Mouse (Mus musculus) megakaryocyte-erythroid progenitor cell, adult 5-6 weeks (primary cell): Measurements from ENCODE around the gene Pla2g4f. TPM values are rescaled to one million over a fixed set of nuclear protein-coding genes. Genes with fewer than 3 reads are reported as not detected.

Experiments used
- ATAC-seq: replicated peaks from 2 replicates; pipeline ENCODE4 v1.8.0; 2016; ENCODE audit warnings: mild to moderate bottlenecking, inconsistent platforms; ENCODE audit not compliant: severe bottlenecking, poor library complexity, low FRiP score, low TSS enrichment
- total RNA-seq, 2 experiments: library from RNA; stranded (forward) in 1 of 2; stranded (reverse) in 1 of 2; fragments of 200-1000, 215-1000 nt in 1 of 2; fragments of >200 nt in 1 of 2; fragmentation: Nextera tagmentation in 1 of 2; gene quantifications; 2 replicates each; pipeline ENCODE4 v1.2.3; 2014 to 2017

Gene Pla2g4f
- total RNA-seq (2014; fragmentation: Nextera tagmentation) (not detected in 2 replicates), total RNA-seq (2017) (not detected in 2 replicates)

DNA sequence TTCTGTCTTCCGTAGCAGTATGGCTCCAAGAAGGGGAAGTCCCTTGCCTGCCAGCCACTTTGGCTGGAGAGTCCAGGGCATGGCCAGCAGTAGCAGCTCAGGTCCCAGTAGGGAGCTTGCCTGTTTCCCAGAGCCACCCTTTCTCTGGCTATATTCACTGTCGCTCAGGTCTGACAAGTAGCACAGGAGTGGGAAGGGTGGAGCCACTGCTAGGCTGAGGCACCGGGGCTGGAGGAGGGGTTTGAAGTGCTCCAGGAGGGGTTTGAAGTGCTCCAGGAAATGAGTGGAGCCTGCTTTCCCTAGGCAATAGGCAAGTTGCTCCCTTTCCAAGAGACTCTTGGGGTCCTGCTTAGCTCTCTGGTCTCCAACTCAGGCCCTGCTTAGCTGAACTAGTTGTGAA lies at the start of gene Pla2g4f:
Pla2g4f (minus strand) TSS at position 190 of the 400 bp plus-strand sequence.
- ATAC-seq: no peak

DNA sequence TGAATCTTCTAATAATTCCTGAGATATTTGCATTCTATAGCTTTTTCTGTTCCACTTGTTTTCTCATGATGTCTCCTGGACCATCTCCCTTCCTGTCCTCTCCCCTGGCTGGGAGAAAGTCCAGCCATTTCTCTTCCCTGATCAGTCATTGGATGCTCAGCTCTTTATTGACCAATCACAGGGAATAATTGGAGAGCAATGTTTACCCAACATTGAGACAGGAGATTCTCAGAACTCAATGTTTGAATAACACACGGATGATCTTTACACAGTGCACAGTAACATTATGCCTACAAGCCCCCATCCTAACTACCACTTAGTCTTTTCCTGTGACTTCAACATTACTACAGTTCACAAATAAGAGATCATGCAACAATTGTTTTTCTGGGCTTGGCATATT lies 46.5 kb upstream of the Pla2g4f start:
- ATAC-seq: no peak

DNA sequence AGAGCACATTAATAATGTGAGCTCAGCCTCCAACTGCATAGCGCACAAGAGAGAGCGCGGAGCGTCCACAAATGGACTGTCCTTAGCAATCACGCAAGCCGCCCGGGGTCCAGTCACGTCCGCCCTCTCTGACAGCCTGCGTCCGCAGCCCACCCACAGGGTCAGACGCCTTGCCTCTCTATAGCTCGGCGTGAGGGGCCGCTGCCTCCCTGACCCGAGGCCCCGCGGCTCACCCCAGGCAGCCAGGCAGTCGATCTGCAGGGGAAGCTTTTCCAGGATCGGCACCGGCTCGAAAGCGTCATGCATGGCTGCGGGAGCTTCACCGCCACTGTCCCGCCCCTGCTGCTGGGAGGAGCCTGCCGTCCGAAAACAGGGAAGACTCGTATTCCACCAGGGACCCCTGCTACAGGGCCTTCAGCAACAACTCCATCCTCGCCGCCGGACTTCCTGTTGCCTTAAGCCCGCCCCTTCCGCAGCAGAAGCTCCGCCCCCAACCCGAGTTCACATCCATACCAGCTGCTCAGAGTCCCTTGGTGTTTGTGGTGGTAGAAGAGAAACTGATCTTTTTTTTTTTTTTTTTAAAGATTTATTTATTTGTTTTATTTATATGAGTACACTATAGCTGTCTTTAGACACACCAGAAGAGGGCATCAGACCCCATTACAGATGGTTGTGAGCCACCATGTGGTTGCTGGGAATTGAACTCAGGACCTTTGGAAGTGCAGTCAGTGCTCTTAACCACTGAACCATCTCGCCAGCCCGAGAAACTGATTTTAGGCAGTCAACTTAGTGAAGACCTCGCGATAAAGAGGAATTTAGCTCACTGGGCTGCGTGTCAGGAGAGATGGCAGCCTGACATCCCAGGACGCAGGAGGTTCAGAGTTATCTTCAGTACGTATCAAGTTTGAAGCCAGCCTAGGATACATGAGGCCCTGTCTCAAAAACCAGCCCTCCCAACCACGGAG lies 39.0 kb upstream of the Pla2g4f start, which contains the start of gene Vps39:
Vps39 (minus strand) TSS at position 456 of the 965 bp plus-strand sequence.
- peak; percentile 97 for ATAC-seq

DNA sequence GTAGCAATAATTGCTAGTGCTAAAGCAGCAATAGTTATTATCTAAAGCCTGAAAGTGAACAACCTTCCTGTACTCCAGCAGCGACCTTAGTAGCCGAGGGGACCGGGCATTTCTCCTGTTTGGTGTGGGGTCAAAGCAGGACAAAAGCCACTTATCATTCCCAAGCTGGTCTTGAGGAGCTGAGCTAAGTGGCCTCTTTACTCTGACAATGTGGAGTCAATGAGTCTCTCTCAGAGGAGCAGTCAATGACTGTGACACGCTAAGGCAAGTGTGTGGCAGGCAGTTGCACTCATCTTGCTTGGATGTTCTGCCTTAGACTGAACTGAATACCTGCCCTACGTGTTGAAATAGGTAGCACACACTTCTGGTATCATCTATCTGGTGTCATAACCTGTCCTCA lies 37.4 kb upstream of the Pla2g4f start:
- ATAC-seq: no peak

DNA sequence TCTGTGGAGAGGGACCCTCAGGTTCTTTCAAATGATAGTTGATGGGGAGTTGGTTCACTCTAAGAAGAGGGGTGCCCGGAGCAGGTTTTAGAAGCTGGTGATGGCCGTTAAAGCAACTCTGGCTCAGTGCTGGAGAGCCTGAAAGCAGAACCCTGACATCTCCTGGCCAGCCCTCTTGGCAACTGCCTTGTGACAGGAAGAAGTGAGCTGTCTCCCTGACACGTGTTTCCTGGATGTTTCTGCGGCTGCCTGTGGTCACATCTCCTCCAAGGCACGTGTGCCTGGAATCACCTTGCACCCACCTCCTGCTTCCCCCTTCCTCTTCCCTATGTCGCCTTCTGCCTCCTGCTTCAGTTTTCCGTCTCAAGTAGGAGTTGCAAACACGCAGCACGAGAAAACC lies 34.2 kb upstream of the Pla2g4f start:
- no peak for ATAC-seq

DNA sequence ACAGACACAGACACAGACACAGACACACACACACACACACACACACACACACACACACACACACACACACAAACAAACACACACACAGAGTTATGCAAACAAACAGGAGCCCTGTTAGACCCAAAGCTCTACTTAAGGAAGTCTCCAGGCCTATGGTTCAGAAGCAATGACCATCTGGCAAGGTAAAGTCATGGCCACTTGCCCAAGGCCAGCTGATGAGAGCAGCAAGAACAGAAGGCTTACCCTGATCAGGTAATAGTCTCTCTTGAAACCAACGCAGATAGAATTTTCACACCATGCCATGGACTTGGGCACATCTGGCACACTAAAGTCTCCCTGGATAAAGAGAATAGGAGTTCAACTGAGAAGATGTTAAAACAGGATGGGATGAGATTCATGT lies 27.8 kb upstream of the Pla2g4f start:
- ATAC-seq: no peak

DNA sequence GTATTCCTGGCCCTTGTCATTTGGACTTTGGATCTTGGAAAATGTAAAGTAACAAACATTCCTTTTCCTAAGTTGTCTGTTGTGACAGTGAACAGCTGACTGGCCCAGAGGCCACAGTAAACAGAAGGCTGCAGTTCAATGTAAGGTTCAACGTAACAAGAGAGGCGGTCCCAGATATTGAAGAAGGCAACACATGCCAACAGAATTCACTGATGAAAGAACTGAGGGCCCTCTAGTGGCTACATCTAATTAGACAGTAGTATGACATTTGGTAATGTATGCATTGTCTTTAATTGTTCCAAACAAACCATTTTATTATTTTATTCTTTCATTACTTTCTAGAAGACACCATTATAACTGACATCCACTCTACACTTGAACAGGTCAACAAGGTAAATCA lies 23.9 kb upstream of the Pla2g4f start:
- ATAC-seq: no peak

DNA sequence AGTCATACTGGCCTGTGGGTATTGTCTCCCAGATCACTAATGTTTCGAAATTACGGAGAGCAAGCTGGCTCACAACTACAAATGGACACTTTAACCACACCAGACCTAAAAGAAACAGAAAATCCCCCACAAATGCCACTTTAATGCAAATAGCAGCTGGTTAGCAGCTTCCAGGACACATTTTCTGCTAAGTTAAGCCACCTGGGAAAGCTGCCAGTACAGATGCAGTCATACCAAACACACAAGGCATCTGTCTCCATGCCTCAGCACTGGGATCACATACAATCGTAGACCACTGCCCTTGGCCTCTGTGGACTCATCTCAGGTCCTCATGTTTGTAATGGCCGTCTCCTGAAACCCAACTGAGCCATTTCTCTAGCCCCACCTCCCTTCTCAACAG lies 17.6 kb upstream of the Pla2g4f start:
- no peak for ATAC-seq

DNA sequence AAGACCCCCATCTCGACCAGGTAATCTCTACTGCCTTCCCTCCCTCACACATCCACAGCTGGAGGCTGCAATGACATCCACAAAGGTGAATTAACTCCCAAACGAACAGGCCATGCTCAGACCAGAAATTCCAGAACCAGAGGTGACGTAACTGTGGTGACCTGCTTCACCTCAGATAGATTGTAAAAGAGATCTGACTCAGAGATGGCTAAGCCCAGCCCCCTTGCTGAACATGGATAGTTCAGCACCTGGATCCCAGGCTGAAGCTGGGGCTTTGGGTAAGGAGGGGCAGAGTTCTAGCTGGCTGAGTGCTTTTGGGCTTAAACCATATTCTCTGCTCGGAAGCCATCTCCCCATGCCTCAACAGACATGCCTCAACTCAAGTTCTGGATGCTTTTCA lies 1.1 kb upstream of the Pla2g4f start:
- ATAC-seq: no peak

DNA sequence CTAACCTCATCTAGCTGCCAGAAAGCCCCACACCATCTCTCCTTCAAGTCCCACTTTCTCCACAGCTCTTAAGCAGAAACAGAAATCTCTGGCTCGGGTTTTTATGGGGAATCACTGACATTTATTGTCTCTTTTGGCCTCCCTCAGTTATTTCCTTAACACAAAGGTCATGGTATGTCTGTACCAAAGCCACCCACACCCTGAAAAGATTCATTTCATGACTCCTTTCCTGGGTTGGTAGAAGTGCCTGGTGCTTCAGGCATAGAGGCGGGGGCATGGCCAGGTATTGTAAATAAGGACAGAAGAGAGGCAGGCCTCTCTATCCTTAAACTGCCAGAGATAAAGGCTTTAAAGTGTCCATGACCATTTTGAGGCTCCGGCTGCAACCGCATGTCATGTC lies 522 bp upstream of the Pla2g4f start:
- no peak for ATAC-seq

DNA sequence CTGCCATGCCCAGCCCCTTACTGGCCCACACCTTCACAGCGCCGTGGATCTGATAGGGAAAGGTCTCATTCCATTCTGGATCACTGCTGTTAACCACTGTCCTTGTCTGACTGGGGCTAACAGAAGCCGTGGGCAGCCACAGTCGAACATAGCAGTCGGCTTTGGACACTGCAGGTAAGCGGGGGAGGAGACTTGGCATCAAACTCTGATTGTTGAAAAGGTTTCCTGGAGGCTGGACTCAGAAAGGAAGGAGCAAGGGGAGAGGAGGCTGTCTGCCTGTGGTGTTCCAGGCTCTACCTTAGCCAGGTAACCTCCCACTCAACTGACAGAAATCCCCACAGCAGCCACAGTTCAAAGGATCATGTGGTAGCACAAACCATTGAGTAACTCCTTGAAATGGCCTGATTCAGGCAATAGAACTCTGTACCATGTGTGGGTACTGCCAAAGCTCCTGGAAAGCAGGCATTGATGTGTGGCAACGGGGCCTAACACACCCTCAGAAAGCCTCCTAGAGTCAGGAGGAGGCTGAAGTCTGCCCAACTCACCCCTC lies 1.6 kb downstream of the Pla2g4f start:
- no peak for ATAC-seq

DNA sequence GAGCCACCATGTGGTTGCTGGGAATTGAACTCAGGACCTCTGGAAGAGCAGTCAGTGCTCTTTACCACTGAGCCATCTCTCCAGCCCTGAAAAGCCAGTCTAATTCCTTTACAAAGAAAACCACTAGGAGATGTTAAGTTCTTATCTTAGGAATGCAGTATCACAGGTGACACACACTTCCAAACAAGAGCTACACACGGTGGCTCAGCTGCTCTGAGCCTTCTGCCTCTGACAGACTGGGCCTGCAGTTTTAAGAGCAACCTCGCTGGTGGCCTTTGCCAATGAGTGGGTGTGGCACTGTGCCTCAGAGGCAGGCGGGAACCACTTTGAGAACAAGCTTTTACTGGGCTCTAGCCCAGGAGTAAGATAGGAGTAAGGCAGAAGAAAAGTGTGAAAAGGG lies 9.9 kb downstream of the Pla2g4f start:
- peak; percentile 32; the same call in 1 of the 2 replicates for ATAC-seq

DNA sequence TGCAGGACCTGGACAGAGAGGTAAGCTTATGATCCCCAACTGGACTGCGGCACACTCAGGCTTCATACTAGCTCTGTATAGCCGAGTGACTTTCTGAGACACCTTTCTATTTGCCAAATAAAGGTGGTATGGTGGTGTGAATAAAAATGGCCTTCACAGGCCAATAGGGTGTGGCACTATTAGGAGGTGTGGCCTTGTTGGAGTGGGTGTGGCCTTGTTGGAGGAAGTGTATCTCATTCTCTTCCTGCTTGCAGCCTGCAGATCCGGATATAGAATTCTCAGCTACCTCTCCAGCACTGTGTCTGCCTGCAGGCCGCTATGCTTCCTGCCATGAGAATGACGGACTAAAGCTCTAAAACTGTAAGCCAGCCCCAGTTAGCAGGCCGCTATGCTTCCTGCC lies 12.9 kb downstream of the Pla2g4f start:
- no peak for ATAC-seq

DNA sequence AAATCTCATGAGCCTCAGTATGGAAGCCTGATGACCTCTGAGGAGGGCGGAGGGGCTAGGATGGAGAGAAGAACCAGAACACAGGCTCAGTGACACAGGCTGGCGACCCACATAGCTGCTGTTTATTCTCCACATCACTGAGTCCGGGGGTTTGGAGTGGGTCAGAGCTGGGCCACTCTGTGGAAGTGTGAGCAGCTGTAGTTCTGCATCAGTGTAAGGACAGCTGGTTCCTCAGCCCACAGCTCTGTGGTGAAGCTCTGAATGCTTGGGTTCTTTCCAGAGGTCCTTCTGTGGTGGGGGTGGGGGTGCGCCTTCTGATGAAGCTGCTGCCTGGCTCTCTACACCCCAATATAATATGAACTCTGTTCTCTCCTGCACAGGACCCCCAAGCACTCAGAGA lies 14.1 kb downstream of the Pla2g4f start:
- no peak for ATAC-seq

DNA sequence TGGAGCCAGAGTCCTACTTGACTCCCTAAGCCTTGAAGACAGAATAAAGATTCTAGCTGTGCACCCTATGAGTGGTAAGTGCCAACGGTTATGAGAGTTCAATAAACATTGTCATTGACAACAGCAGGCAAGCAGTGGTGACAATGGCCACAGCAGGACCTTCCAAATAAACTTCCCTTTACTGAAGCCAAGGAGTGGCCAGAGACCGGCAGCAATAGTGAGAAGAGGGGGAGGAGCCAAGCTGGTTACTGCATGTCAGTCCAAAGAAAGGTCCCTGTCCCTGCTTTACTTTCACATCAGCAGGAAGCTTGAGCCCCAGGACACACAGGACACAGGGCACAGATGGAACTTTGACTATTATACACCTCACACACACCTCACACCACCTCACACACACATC lies 17.8 kb downstream of the Pla2g4f start:
- ATAC-seq: no peak; the same call in 1 of the 2 replicates

DNA sequence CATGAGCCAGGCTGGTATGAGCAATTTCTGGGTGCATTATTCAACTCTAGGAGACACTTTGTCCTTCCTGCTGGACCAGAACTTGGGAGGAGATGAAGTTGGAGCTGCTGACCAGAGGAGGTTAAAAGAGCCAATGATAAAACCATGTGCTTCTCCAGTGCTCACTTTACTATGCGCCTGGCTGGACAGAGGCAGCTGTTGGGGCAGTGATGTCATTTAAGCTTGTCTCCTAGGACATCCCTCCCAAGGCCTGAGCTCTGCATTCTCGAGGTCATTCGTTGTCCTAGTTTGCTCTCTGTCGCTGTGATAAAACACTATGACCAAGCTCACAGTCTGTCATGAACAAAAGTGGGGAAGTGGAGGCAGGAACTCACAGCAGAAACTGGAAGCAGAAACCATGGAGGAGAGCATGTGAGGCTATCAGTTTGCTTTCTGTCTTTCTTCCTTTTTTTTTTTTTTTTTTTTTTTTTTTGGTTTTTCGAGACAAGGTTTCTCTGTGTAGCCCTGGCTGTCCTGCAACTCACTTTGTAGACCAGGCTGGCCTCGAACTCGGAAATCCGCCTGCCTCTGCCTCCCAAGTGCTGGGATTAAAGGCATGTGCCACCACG lies 22.4 kb downstream of the Pla2g4f start:
- ATAC-seq: no peak

DNA sequence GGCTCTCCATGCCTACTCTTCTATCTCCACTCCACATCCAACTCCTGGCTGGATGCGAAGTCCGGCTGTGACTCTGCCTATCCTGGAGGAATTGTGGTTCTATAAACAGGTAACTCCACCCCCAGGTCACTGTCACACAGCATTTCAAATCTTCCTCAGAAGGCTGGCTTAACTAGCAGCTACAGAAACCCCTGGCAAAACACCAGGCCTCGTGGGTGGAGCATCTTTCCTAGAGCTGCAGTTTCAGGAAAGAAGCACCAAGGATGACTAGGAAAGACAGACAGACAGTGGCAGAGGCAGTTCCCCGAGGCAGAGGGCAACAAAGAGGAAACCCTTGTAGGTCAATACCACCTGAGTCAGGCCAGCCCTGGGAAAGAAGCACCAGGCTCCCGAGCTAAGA lies 25.0 kb downstream of the Pla2g4f start, which contains the start of gene Pla2g4d:
Pla2g4d (minus strand) TSS at position 203 of the 400 bp plus-strand sequence.
- no peak for ATAC-seq

DNA sequence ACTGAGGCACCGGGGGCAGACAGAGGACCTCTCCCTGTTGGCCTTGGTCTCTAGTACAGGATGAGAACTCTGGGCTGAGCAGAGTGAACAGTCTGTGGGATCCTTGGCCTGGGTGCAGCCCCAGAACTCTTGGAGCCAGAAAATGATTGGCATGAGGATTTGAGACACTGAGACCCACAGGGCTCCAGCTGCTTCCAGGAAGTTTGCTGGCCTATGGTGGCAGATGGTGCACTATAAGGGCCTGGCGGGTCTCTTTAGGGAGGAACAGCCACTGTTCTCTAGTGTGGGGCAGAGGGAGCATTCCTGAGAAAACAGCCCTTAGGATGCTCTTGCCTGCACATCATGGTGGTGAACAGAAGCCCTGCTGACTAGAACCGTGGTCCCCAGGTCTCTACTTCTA lies 25.6 kb downstream of the Pla2g4f start:
- ATAC-seq: no peak

DNA sequence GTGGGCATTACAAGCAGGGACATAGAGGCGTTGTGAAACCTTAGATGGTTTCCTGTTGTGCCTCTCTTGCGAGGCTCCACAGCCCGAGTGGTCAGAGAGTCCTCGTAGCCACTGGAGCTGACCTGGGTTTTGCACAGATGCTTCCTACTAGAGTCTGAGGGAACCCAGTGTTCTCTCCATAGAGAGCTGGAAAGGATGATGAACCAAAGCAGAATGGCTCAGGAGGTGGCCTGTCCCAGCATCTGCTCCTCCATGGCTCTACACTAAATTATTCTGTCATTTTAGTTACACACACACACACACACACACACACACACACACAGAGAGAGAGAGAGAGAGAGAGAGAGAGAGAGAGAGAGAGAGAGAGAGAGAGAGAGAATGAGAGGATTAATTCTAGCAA lies 28.3 kb downstream of the Pla2g4f start:
- ATAC-seq: no peak

DNA sequence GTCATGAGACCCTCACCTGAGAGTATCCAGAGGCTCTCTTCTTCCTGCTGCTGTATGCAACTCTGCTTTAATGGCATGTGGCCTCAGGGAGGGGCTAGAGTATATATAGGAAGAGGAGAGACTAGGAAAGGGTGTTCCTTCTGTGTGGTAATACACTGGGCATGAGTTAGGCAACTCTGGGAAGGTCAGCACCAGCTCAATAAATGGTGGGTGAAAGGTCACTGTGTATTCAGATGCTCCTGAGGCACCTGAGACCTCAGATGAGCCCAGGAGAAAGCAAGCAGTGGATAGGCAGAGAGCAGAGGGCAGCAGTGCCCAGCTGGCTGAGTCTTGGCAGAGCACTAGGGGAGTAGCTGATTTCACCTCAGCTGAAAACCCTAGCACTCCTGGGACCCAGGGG lies 29.3 kb downstream of the Pla2g4f start:
- ATAC-seq: no peak
